Mouse (Mus musculus) kidney, adult 2 months (tissue): ENCODE measurements at regions not wholly inside any gene's neighbourhood (a gene's known extent, or its start where the extent isn't known, plus 50 kb on each side); places are given as distances from the start of the nearest gene placed in this dataset.

Experiments
- DNase-seq: peaks from one replicate; pipeline ENCODE4 v3.0.0; 2021
- H3K27ac ChIP-seq: fragments of 200-500 bp; 2 replicates; pipeline ENCODE4 v1.5.1; 2012; ENCODE audit warnings: low read depth, low read length, control low read depth, inconsistent platforms; ENCODE audit not compliant: insufficient read depth
- H3K27me3 ChIP-seq: fragments of 200-500 bp; replicated peaks from 2 replicates; pipeline ENCODE4 v1.6.1; 2012; ENCODE audit warnings: mild to moderate bottlenecking, moderate library complexity, low read length, inconsistent platforms; ENCODE audit not compliant: control insufficient read depth, insufficient read depth
- H3K36me3 ChIP-seq: fragments of 200-500 bp; 2 replicates; pipeline ENCODE4 v1.6.1; 2012; ENCODE audit warnings: mild to moderate bottlenecking, moderate library complexity, low read length, inconsistent platforms; ENCODE audit not compliant: control insufficient read depth, insufficient read depth
- H3K4me1 ChIP-seq: fragments of 200-500 bp; 2 replicates; pipeline ENCODE4 v1.6.1; 2011; ENCODE audit warnings: low read length; ENCODE audit not compliant: control insufficient read depth, insufficient read depth
- H3K4me3 ChIP-seq: fragments of 200-500 bp; 2 replicates; pipeline ENCODE4 v1.5.1; 2011; ENCODE audit warnings: mild to moderate bottlenecking, low read depth, low read length, control low read depth; ENCODE audit not compliant: insufficient read depth
- CTCF ChIP-seq: fragments of 200-500 bp; conservative IDR thresholded peaks from 2 replicates; pipeline ENCODE4 v1.5.1; 2011; ENCODE audit warnings: low read depth, mild to moderate bottlenecking, control low read depth, low read length, moderate library complexity, mixed read lengths; ENCODE audit not compliant: insufficient read depth, insufficient read length
- POLR2A ChIP-seq: fragments of 200-500 bp; IDR thresholded peaks from one replicate; pipeline ENCODE4 v1.6.1; 2011; ENCODE audit warnings: low read depth, low read length, control low read depth
- WGBS: fragments of 180-500 bp; shearing (Covaris S2); methylation state at CpG from one replicate; pipeline ENCODE4 v1.1.7; 2018; 5-methylcytosine and 5-hydroxymethylcytosine counted together

- Histone ChIP-seq H3K4me3 (no peak overlapping the region), H3K36me3 (no peaks in the 10 kb centered on the region), H3K27me3 (no peaks in the 10 kb centered on the region), H3K4me1 (no peaks in the 10 kb centered on the region), H3K27ac (no peak overlapping the region)
- TF ChIP-seq CTCF = no peak
- no peak for TF ChIP-seq POLR2A
- 75% methylated on average over 3 of the region's 3 CpGs for WGBS
- no peak for DNase-seq
Measured at GRCm38 (mm10) chr17:89592826-89593225, 317.4 kb downstream of the Gm10184 start.

- Histone ChIP-seq H3K27me3 (no peaks in the 10 kb centered on the region), H3K4me1 (no peaks in the 10 kb centered on the region), H3K36me3 (no peaks in the 10 kb centered on the region), H3K4me3 (no peak overlapping the region), H3K27ac (no peak overlapping the region)
- TF ChIP-seq CTCF (no peak), POLR2A (no peak)
- DNase-seq = no peak
Measured at GRCm38 (mm10) chr17:89559506-89559905, 350.7 kb downstream of the Gm10184 start.

- H3K27me3 ChIP-seq = no peaks in the 10 kb centered on the region
- 78% methylated on average over 1 of the region's 1 CpGs for WGBS
- H3K4me1 ChIP-seq = no peaks in the 10 kb centered on the region
- no peak overlapping the region for H3K27ac ChIP-seq
- no peak for DNase-seq
- H3K36me3 ChIP-seq = no peaks in the 10 kb centered on the region
- H3K4me3 ChIP-seq = no peak overlapping the region
- no peak for TF ChIP-seq CTCF
Measured at GRCm38 (mm10) chr17:89554754-89555153, 354.3 kb upstream of the Fshr start.

- no peaks in the 10 kb centered on the region for H3K4me1 ChIP-seq
- H3K27ac ChIP-seq = no peak overlapping the region
- no peaks in the 10 kb centered on the region for H3K27me3 ChIP-seq
- H3K4me3 ChIP-seq = no peak overlapping the region
- no peaks in the 10 kb centered on the region for H3K36me3 ChIP-seq
- DNase-seq = no peak
- WGBS = 36% methylated on average over 3 of the region's 3 CpGs
- TF ChIP-seq POLR2A = no peak
- TF ChIP-seq CTCF = no peak
Measured at GRCm38 (mm10) chr17:89553597-89553996, 353.1 kb upstream of the Fshr start.

GRCm38 (mm10) chr17:89550758-89551157 is 350.3 kb upstream of the Fshr start:
- WGBS = 72% methylated on average over 3 of the region's 3 CpGs
- Histone ChIP-seq H3K27me3 (no peaks in the 10 kb centered on the region), H3K36me3 (no peaks in the 10 kb centered on the region), H3K4me1 (no peaks in the 10 kb centered on the region), H3K4me3 (no peak overlapping the region), H3K27ac (no peak overlapping the region)
- DNase-seq = no peak
- TF ChIP-seq CTCF = no peak
- TF ChIP-seq POLR2A = no peak

GRCm38 (mm10) chr17:89521912-89522311 is 321.4 kb upstream of the Fshr start:
- Histone ChIP-seq H3K27me3 (no peaks in the 10 kb centered on the region), H3K27ac (no peak overlapping the region), H3K4me3 (no peak overlapping the region), H3K36me3 (no peaks in the 10 kb centered on the region), H3K4me1 (no peaks in the 10 kb centered on the region)
- no peak for TF ChIP-seq CTCF
- no peak for TF ChIP-seq POLR2A
- 79% methylated on average over 4 of the region's 4 CpGs for WGBS
- DNase-seq = no peak

- TF ChIP-seq CTCF = no peak
- no peak for TF ChIP-seq POLR2A
- Histone ChIP-seq H3K27me3 (no peaks in the 10 kb centered on the region), H3K4me1 (no peaks in the 10 kb centered on the region), H3K4me3 (no peak overlapping the region), H3K36me3 (no peaks in the 10 kb centered on the region), H3K27ac (no peak overlapping the region)
- no peak for DNase-seq
- WGBS = 65% methylated on average over 2 of the region's 2 CpGs
Measured at GRCm38 (mm10) chr17:89519413-89519812, 318.9 kb upstream of the Fshr start.

- no peak for TF ChIP-seq CTCF
- Histone ChIP-seq H3K27me3 (no peaks in the 10 kb centered on the region), H3K4me3 (no peak overlapping the region), H3K27ac (no peak overlapping the region), H3K4me1 (no peaks in the 10 kb centered on the region), H3K36me3 (no peaks in the 10 kb centered on the region)
- WGBS = 80% methylated on average over 3 of the region's 3 CpGs
- DNase-seq = no peak
Measured at GRCm38 (mm10) chr17:89505288-89505687, 304.8 kb upstream of the Fshr start.
